Mouse (Mus musculus) ES-E14 (cell line): ENCODE measurements around the gene Acvr1.

Source experiments
- HCFC1 ChIP-seq: IDR thresholded peaks from 2 replicates; pipeline ENCODE4 v1.6.1; 2012; ENCODE audit warnings: low read length, inconsistent platforms, borderline replicate concordance; ENCODE audit not compliant: insufficient read depth
- MAFK ChIP-seq: IDR thresholded peaks from 2 replicates; pipeline ENCODE4 v1.6.1; 2014; ENCODE audit warnings: mild to moderate bottlenecking, low read depth, low read length, inconsistent platforms; ENCODE audit not compliant: insufficient read depth
- ZC3H11A ChIP-seq: IDR thresholded peaks from 2 replicates; pipeline ENCODE4 v1.6.1; 2012; ENCODE audit warnings: low read depth, mild to moderate bottlenecking, inconsistent platforms, low read length, borderline replicate concordance
- ZNF384 ChIP-seq: IDR thresholded peaks from 2 replicates; pipeline ENCODE4 v1.6.1; 2012; ENCODE audit warnings: low read depth, low read length, inconsistent platforms

DNA sequence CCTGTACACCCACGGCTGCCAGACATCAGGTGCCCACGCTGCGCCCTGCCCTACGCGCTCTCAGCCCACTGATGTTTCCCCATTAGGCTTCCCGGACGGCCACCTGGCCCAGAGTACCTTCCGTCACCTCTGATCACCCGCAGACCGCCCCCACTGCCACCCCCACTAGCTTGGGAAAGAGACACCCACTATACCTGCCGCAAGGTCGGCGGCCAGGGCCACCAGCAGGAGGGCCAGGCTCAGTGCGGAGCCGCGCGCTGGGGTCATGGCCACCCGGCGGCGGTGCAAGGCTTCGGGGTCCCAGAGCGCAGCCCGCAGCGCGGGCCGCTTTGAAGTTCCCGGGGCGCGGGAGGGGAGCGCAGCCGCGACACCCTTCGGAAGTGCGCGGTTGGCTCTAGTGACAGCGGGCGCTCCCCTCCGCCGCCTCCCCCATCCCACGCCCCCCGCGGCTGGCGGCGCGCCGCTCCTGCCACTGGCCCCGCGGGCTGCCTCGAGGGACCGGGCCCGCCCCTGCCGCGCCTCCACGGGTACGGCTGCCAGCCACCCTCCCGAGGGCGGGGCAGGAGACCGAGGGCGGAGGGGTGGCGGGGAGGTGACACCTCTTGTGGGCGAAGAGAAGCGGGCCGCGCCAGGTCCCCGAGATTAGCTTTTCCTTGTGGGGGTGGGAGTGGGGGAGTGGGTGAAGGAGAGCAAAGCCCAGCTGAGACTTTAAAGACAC lies 209.4 kb downstream of the Acvr1 start, which contains the start of gene Acvr1c:
- TF ChIP-seq HCFC1 (no peak), ZNF384 (no peak), MAFK (no peak), ZC3H11A (no peak)
